Mouse (Mus musculus) midbrain, postnatal 0 days (tissue): ENCODE measurements around the gene Slc35b2. TPM values are rescaled to one million over a fixed set of nuclear protein-coding genes. Genes with fewer than 3 reads are reported as not detected.
A peak's percentile ranks its signal among the peaks of the same experiment; 100 is the strongest.

ENCODE experiments used
- ATAC-seq: fragments of 200-750 bp; cut with Nextera tagmentation; 2 replicates; pipeline ENCODE4 v1.8.0; 2017; ENCODE audit warnings: moderate number of reproducible peaks, mild to moderate bottlenecking, moderate TSS enrichment, moderate library complexity; ENCODE audit not compliant: low FRiP score
- DNase-seq: peaks from one replicate; pipeline ENCODE4 v3.0.0-alpha.2; 2015; ENCODE audit warnings: low spot score
- H3K27ac ChIP-seq: fragments of 300-500 bp; sonication (generic); 2 replicates; pipeline ENCODE4 v1.5.1; 2014; ENCODE audit warnings: low read depth, mild to moderate bottlenecking, low read length, mixed read lengths
- H3K27me3 ChIP-seq: fragments of 300-500 bp; sonication (generic); 2 replicates; pipeline ENCODE4 v1.6.1; 2014; ENCODE audit warnings: low read length, control low read depth, mixed read lengths; ENCODE audit not compliant: insufficient read depth
- H3K36me3 ChIP-seq: fragments of 300-500 bp; sonication (generic); 2 replicates; pipeline ENCODE4 v1.6.1; 2014; ENCODE audit warnings: low read length, control low read depth, mixed read lengths; ENCODE audit not compliant: insufficient read depth
- H3K4me1 ChIP-seq: fragments of 300-500 bp; sonication (generic); 2 replicates; pipeline ENCODE4 v1.6.1; 2014; ENCODE audit warnings: mild to moderate bottlenecking, control low read depth, antibody characterized with exemption, low read length, mixed read lengths; ENCODE audit not compliant: insufficient read depth
- H3K4me2 ChIP-seq: fragments of 300-500 bp; sonication (generic); 2 replicates; pipeline ENCODE4 v1.6.1; 2014; ENCODE audit warnings: low read depth, mild to moderate bottlenecking, low read length, mixed read lengths; ENCODE audit not compliant: poor library complexity, severe bottlenecking
- H3K4me3 ChIP-seq: fragments of 300-500 bp; sonication (generic); 2 replicates; pipeline ENCODE4 v1.5.1; 2014; ENCODE audit warnings: low read depth, mild to moderate bottlenecking, low read length, moderate library complexity
- H3K9ac ChIP-seq: fragments of 300-500 bp; sonication (generic); replicated peaks from 2 replicates; pipeline ENCODE4 v1.6.1; 2014; ENCODE audit warnings: mild to moderate bottlenecking, low read length, moderate library complexity, mixed read lengths; ENCODE audit not compliant: poor library complexity, severe bottlenecking
- H3K9me3 ChIP-seq: fragments of 300-500 bp; sonication (generic); 2 replicates; pipeline ENCODE4 v1.6.1; 2016; ENCODE audit warnings: low read length, control low read depth
- CTCF ChIP-seq: IDR thresholded peaks from 2 replicates; pipeline ENCODE4 v1.5.1; 2016; ENCODE audit warnings: antibody characterized with exemption, mild to moderate bottlenecking
- WGBS: fragments of 180-500 bp; shearing (Covaris S2); extraction: QIAGEN DNeasy Blood & Tissue Kit; methylation state at CpG from one replicate; pipeline ENCODE4 v1.1.7; 2014; 5-methylcytosine and 5-hydroxymethylcytosine counted together
- polyA plus RNA-seq: library from polyadenylated mRNA; unstranded; fragments of >200 nt; fragmentation: Nextera tagmentation; extraction: Ambion mirVana; gene quantifications from 2 replicates; pipeline ENCODE4 v1.2.1, GENCODE M21; 2015
- total RNA-seq: library from RNA; depleted of rRNA; stranded (reverse); fragments of >200 nt; gene quantifications from 2 replicates; pipeline ENCODE4 v1.2.3, GENCODE M21; 2014

The Slc35b2 gene
- total and polyA plus RNA-seq, 2 experiments from 2014 or later = 71.8 to 113 TPM

GRCm38 (mm10) chr17:45586449-45586837, 22.8 kb downstream of the Slc35b2 start:
- DNase-seq (no peak), ATAC-seq (no peak)
- no peak overlapping the region for H3K9ac ChIP-seq
- no peak overlapping the region for H3K4me3 ChIP-seq
- no peak overlapping the region for H3K27ac ChIP-seq
- no peaks in the 10 kb centered on the region for H3K36me3 ChIP-seq
- H3K9me3 ChIP-seq = no peaks in the 10 kb centered on the region
- no peaks in the 10 kb centered on the region for H3K27me3 ChIP-seq
- peak; percentile 61 for TF ChIP-seq CTCF
- H3K4me2 ChIP-seq = no peak overlapping the region
- 97% methylated on average over 3 of the region's 3 CpGs for WGBS
- H3K4me1 ChIP-seq = no peaks in the 10 kb centered on the region

GRCm38 (mm10) chr17:45588370-45588769, 24.7 kb downstream of the Slc35b2 start:
- H3K4me1 ChIP-seq = peaks cover 5% of the 10 kb centered on the region; the same call in 1 of the 2 replicates
- no peak for ATAC-seq
- H3K27ac ChIP-seq = no peak overlapping the region
- H3K4me2 ChIP-seq = no peak overlapping the region
- 93% methylated on average over 7 of the region's 7 CpGs for WGBS
- H3K9ac ChIP-seq = no peak overlapping the region
- DNase-seq = no peak
- no peaks in the 10 kb centered on the region for H3K36me3 ChIP-seq
- peaks cover 4% of the 10 kb centered on the region for H3K27me3 ChIP-seq
- no peak for TF ChIP-seq CTCF
- H3K4me3 ChIP-seq = no peak overlapping the region
- H3K9me3 ChIP-seq = no peaks in the 10 kb centered on the region

GRCm38 (mm10) chr17:45589236-45589635, 25.6 kb downstream of the Slc35b2 start:
- TF ChIP-seq CTCF = no peak
- Histone ChIP-seq H3K4me3 (no peak overlapping the region), H3K4me2 (no peak overlapping the region), H3K27ac (no peak overlapping the region), H3K9me3 (no peaks in the 10 kb centered on the region), H3K9ac (no peak overlapping the region), H3K4me1 (peaks cover 7% of the 10 kb centered on the region; the same call in 1 of the 2 replicates), H3K27me3 (peaks cover 8% of the 10 kb centered on the region), H3K36me3 (no peaks in the 10 kb centered on the region)
- DNase-seq (no peak), ATAC-seq (no peak)
- WGBS = 95% methylated on average over 7 of the region's 7 CpGs

- ATAC-seq (no peak), DNase-seq (no peak)
- Histone ChIP-seq H3K4me3 (no peak overlapping the region), H3K36me3 (no peaks in the 10 kb centered on the region), H3K4me1 (peaks cover 12% of the 10 kb centered on the region), H3K27me3 (peaks cover 8% of the 10 kb centered on the region), H3K9ac (no peak overlapping the region), H3K4me2 (no peak overlapping the region), H3K9me3 (no peaks in the 10 kb centered on the region), H3K27ac (no peak overlapping the region)
- no peak for TF ChIP-seq CTCF
- WGBS = 94% methylated on average over 8 of the region's 8 CpGs
These were observed 26.2 kb downstream of the Slc35b2 start for GRCm38 (mm10) chr17:45589844-45590243.

GRCm38 (mm10) chr17:45590410-45590809, 26.7 kb downstream of the Slc35b2 start:
- no peak for TF ChIP-seq CTCF
- Histone ChIP-seq H3K4me2 (no peak overlapping the region), H3K36me3 (no peaks in the 10 kb centered on the region), H3K27ac (no peak overlapping the region), H3K9ac (no peak overlapping the region), H3K9me3 (no peaks in the 10 kb centered on the region), H3K4me3 (no peak overlapping the region), H3K4me1 (peaks cover 15% of the 10 kb centered on the region), H3K27me3 (peaks cover 8% of the 10 kb centered on the region)
- ATAC-seq (no peak), DNase-seq (no peak)
- WGBS = 81% methylated on average over 6 of the region's 6 CpGs

GRCm38 (mm10) chr17:45591701-45592605, 28.3 kb downstream of the Slc35b2 start:
- Histone ChIP-seq H3K27ac (no peak overlapping the region), H3K4me2 (peak overlapping the region; percentile 24), H3K4me1 (peaks cover 15% of the 10 kb centered on the region), H3K27me3 (peaks cover 8% of the 10 kb centered on the region), H3K36me3 (no peaks in the 10 kb centered on the region), H3K4me3 (no peak overlapping the region), H3K9me3 (no peaks in the 10 kb centered on the region), H3K9ac (peak overlapping the region; percentile 29; the same call in 1 of the 2 replicates)
- DNase-seq = no peak
- no peak for TF ChIP-seq CTCF
- 59% methylated on average over 16 of the region's 16 CpGs for WGBS
- ATAC-seq = 0 out of 2 replicates have a peak, but pooled peaks have one; percentile 2
